Mouse (Mus musculus) monocyte, adult 59 days (primary cell): Measurements from ENCODE around the gene Tab2. TPM values are rescaled to one million over a fixed set of nuclear protein-coding genes. Genes with fewer than 3 reads are reported as not detected.

Source experiments
- total RNA-seq, 2 experiments: library from RNA; stranded (reverse); gene quantifications; one replicate each; pipeline ENCODE4 v1.2.4; 2023

The Tab2 gene
- total RNA-seq: 100 to 1,000 TPM; 226 to 228 TPM

GRCm38 (mm10) chr10:7956228-7957001 is at the start of gene Tab2:
Gene Tab2, minus strand, starts transcription at chr10:7956230.

Other genes starting within 250 kb of the Tab2 start
- gene Katna1, start 230.2 kb downstream of the Tab2 start, total RNA-seq: 10 to 100 TPM; 36.9 to 40.9 TPM
- gene Ginm1, start 163.4 kb downstream of the Tab2 start, total RNA-seq: 10 to 100 TPM; 33.8 to 36.1 TPM
- gene Ppil4, start 163.3 kb downstream of the Tab2 start, total RNA-seq: 10 to 100 TPM; 42.6 to 45.5 TPM
- gene Zc3h12d, start 123.8 kb downstream of the Tab2 start, total RNA-seq: 10 to 100 TPM; 23.9 to 25.5 TPM